Mouse (Mus musculus): ENCODE data around the gene Hist2h3c2. TPM values are rescaled to one million over a fixed set of nuclear protein-coding genes. Genes with fewer than 3 reads are reported as not detected.

Hist2h3c2 gene
- 107 and 146 TPM in 2 replicates for polyA plus RNA-seq (2012; rRNA removed)

GRCm38 (mm10) chr3:96238954-96239793, at the start of gene Hist2h3c2:
Gene Hist2h3c2 (minus strand): TSS chr3:96239127.

GRCm38 (mm10) chr3:96269511-96270474, 30.9 kb upstream of the Hist2h3c2 start, which contains the start of gene Hist2h2bb:
Gene Hist2h2bb (plus strand): TSS chr3:96269752.

GRCm38 (mm10) chr3:96268051-96268775, 29.3 kb upstream of the Hist2h3c2 start, which contains the start of gene Hist2h3b:
Gene Hist2h3b (plus strand): TSS chr3:96268654.

GRCm38 (mm10) chr3:96262979-96263550, 24.1 kb upstream of the Hist2h3c2 start, which contains the start of gene Hist2h4:
Gene Hist2h4 (minus strand): TSS chr3:96263311.

DNA sequence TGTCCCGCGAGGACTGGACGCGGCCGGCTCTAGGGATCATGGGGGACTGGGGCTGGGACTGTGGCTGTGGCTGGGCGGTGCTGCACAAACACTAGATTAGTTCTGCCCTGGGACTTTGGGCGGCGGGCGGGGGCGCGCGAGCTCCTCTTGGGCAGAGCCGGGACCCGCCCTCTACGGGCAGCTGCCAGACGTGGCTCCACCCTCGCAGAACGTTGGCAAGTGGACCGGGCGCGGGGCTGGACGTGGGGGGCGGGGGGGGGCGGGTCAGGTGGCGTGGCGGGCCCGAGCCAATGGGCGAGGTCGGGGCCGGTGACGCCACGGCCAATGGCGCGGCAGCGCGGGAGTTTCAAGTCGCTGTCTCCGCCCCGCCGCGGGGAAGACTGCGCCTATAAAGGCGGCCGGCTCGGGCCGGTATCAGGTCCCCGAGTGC, 7.5 kb upstream of the Hist2h3c2 start, which contains the start of gene Hist2h3c1:
TSS of gene Hist2h3c1 (plus strand) at position 259 of the 430 bp plus-strand sequence.

DNA sequence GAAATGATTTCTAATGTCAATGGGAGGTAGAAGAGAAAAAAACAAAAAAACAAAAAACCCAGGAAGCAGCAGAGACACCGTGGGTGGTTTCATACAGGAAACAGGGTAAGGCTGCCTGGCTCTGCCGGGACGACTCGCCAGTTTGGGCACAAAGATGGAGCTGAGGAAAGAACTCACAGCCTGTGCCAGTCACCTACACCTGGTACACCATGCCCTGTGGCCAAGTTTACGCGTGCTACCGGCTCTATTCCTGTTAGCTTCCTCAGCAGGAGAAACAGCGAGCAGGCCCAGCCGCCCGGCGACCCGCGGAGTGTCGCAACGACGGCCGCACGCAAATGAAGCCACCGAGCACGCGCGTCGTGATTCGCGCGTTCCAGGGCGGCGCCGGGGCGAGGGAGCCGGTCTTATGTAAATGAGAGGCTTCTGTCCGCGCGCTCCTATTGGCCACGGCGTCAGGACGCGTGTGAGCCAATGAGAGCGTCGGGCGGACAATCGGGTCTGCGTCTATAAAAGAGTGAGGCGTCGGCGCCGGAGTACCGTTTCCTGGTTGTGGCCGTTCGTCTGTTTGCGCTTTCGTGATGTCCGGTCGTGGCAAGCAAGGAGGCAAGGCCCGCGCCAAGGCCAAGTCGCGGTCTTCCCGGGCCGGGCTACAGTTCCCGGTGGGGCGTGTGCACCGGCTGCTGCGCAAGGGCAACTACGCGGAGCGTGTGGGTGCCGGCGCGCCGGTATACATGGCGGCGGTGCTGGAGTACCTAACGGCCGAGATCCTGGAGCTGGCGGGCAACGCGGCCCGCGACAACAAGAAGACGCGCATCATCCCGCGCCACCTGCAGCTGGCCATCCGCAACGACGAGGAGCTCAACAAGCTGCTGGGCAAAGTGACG, 6.3 kb upstream of the Hist2h3c2 start, which contains the start of gene Hist2h2aa1:
TSS of gene Hist2h2aa1 (plus strand) at position 495 of the 884 bp plus-strand sequence.

DNA sequence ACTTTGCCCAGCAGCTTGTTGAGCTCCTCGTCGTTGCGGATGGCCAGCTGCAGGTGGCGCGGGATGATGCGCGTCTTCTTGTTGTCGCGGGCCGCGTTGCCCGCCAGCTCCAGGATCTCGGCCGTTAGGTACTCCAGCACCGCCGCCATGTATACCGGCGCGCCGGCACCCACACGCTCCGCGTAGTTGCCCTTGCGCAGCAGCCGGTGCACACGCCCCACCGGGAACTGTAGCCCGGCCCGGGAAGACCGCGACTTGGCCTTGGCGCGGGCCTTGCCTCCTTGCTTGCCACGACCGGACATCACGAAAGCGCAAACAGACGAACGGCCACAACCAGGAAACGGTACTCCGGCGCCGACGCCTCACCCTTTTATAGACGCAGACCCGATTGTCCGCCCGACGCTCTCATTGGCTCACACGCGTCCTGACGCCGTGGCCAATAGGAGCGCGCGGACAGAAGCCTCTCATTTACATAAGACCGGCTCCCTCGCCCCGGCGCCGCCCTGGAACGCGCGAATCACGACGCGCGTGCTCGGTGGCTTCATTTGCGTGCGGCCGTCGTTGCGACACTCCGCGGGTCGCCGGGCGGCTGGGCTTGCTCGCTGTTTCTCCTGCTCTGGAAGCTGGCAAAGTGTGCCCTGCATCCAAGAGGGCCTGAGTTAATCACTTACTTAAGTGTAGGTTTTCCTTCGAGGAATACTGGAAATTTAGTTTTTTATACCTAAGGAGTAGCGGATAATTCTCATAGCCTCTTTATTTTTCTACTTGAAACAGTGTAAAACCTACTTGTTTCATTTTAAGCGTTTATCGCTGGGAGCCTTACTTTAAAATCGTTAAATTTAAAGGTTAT, 1.2 kb upstream of the Hist2h3c2 start, which contains the start of gene Hist2h2aa2:
TSS of gene Hist2h2aa2 (minus strand) at position 328 of the 850 bp plus-strand sequence.

GRCm38 (mm10) chr3:96220765-96221639, 17.9 kb downstream of the Hist2h3c2 start, which contains the start of the genes Hist2h2ac and Hist2h2be:
Gene Hist2h2ac (minus strand): TSS chr3:96220880.
Gene Hist2h2be (plus strand): TSS chr3:96221119.

GRCm38 (mm10) chr3:96219661-96220130, 19.2 kb downstream of the Hist2h3c2 start, which contains the start of the genes Bola1 and Hist2h2ab:
Gene Bola1 (minus strand): TSS chr3:96219709.
Gene Hist2h2ab (plus strand): TSS chr3:96219865.

Other genes starting within 250 kb of the Hist2h3c2 start
- gene Plekho1, start 243.1 kb downstream of the Hist2h3c2 start, polyA plus RNA-seq (2012; rRNA removed): 46.0 and 57.5 TPM in 2 replicates
- 2.9 and 3.2 TPM in 2 replicates for gene Vps45, start 180.7 kb downstream of the Hist2h3c2 start, polyA plus RNA-seq (2012; rRNA removed)
- gene Otud7b, start 134.6 kb downstream of the Hist2h3c2 start, polyA plus RNA-seq (2012; rRNA removed): 22.1 and 34.9 TPM in 2 replicates
- gene Mtmr11, start 77.1 kb downstream of the Hist2h3c2 start, polyA plus RNA-seq (2012; rRNA removed): 14.5 and 15.9 TPM in 2 replicates
- 122 and 154 TPM in 2 replicates for gene Sf3b4, start 66.8 kb downstream of the Hist2h3c2 start, polyA plus RNA-seq (2012; rRNA removed)
- 5.5 and 5.7 TPM in 2 replicates for gene Sv2a, start 58.0 kb downstream of the Hist2h3c2 start, polyA plus RNA-seq (2012; rRNA removed)
- 105 and 109 TPM in 2 replicates for gene Bola1, start 19.4 kb downstream of the Hist2h3c2 start, polyA plus RNA-seq (2012; rRNA removed)
- 9.3 and 11.4 TPM in 2 replicates for gene Hist2h2ab, start 19.3 kb downstream of the Hist2h3c2 start, polyA plus RNA-seq (2012; rRNA removed)
- gene Hist2h2ac, start 18.2 kb downstream of the Hist2h3c2 start, polyA plus RNA-seq (2012; rRNA removed): 22.9 and 40.9 TPM in 2 replicates
- gene Hist2h2be, start 18.0 kb downstream of the Hist2h3c2 start, polyA plus RNA-seq (2012; rRNA removed): 5.9 and 6.1 TPM in 2 replicates
- 214 and 474 TPM in 2 replicates for gene Hist2h2aa2, start 1.1 kb upstream of the Hist2h3c2 start, polyA plus RNA-seq (2012; rRNA removed)
- 589 and 615 TPM in 2 replicates for gene Hist2h2aa1, start 6.4 kb upstream of the Hist2h3c2 start, polyA plus RNA-seq (2012; rRNA removed)
- not detected in 2 replicates for gene Hist2h3c1, start 7.6 kb upstream of the Hist2h3c2 start, polyA plus RNA-seq (2012; rRNA removed)
- gene Hist2h4, start 24.2 kb upstream of the Hist2h3c2 start, polyA plus RNA-seq (2012; rRNA removed): 5.9 and 6.5 TPM in 2 replicates
- gene Hist2h3b, start 29.5 kb upstream of the Hist2h3c2 start, polyA plus RNA-seq (2012; rRNA removed): 118 and 152 TPM in 2 replicates
- 6.8 and 7.4 TPM in 2 replicates for gene Hist2h2bb, start 30.6 kb upstream of the Hist2h3c2 start, polyA plus RNA-seq (2012; rRNA removed)
- gene Fcgr1, start 54.8 kb upstream of the Hist2h3c2 start, polyA plus RNA-seq (2012; rRNA removed): 3.9 and 5.4 TPM in 2 replicates
- gene BC107364, start 213.2 kb upstream of the Hist2h3c2 start, polyA plus RNA-seq (2012; rRNA removed): not detected in 2 replicates